Mouse (Mus musculus) megakaryocyte, embryonic 14.5 days (primary cell): Measurements from ENCODE around the gene Anp32e. TPM values are rescaled to one million over a fixed set of nuclear protein-coding genes. Genes with fewer than 3 reads are reported as not detected.
"Not testable (repeated sequence)": the region's sequence is repeated elsewhere in the genome, so short reads cannot be mapped to it uniquely, and the experiment has no call there.

Source experiments
- H3K27me3 ChIP-seq: replicated peaks from 2 replicates; pipeline ENCODE3; 2012; ENCODE audit warnings: inconsistent platforms
- H3K36me3 ChIP-seq: replicated peaks from 2 replicates; pipeline ENCODE3; 2012; ENCODE audit warnings: low read length, inconsistent platforms, mixed read lengths
- H3K4me1 ChIP-seq: 2 replicates; pipeline ENCODE4 v1.6.1; 2012; ENCODE audit warnings: inconsistent platforms
- H3K4me3 ChIP-seq: replicated peaks from 2 replicates; pipeline ENCODE3; 2012; ENCODE audit warnings: moderate library complexity, mild to moderate bottlenecking, inconsistent platforms
- H3K9me3 ChIP-seq: 2 replicates; pipeline ENCODE4 v1.6.1; 2012; ENCODE audit warnings: inconsistent platforms
- FLI1 ChIP-seq: IDR thresholded peaks from 2 replicates; pipeline ENCODE4 v1.6.1; 2012; ENCODE audit warnings: low read length, inconsistent platforms, mixed read lengths
- GATA1 ChIP-seq: IDR thresholded peaks from 3 replicates; pipeline ENCODE4 v1.6.1; 2012; ENCODE audit warnings: mixed read lengths, low read length, inconsistent platforms, borderline replicate concordance
- polyA plus RNA-seq: library from polyadenylated mRNA; stranded (reverse); fragments of >175 nt; gene quantifications from 2 replicates; pipeline ENCODE4 v1.2.3, GENCODE M21; 2012; ENCODE audit warnings: low replicate concordance; ENCODE audit not compliant: insufficient read depth

The Anp32e gene
- polyA plus RNA-seq, 1 experiment = 183 TPM

DNA sequence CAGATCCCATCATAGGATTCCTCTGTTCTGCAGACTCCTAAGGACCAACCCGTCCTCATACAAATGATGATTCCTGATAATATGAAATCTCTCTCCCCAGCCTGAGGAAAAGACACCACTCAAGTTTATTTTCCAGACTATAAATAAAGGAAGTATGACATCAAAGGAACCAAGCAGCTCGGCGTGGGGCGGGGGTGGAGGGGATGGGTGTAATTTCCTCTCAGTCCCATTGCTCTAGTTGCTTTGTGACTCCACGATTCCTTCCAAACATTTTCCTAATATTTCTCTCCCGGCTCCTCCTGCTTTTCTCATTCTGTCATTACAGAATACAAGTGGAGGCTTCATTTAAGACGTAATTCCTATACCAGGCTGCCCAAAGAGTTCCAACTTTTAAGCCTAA is 35.9 kb upstream of the Anp32e start:
- TF ChIP-seq FLI1 (no peak), GATA1 (no peak)
- Histone ChIP-seq H3K36me3 (peaks cover 15% of the 10 kb centered on the region), H3K4me3 (peak overlapping the region; percentile 91), H3K27me3 (no peaks in the 10 kb centered on the region), H3K9me3 (no peaks in the 10 kb centered on the region), H3K4me1 (peaks cover 53% of the 10 kb centered on the region)

DNA sequence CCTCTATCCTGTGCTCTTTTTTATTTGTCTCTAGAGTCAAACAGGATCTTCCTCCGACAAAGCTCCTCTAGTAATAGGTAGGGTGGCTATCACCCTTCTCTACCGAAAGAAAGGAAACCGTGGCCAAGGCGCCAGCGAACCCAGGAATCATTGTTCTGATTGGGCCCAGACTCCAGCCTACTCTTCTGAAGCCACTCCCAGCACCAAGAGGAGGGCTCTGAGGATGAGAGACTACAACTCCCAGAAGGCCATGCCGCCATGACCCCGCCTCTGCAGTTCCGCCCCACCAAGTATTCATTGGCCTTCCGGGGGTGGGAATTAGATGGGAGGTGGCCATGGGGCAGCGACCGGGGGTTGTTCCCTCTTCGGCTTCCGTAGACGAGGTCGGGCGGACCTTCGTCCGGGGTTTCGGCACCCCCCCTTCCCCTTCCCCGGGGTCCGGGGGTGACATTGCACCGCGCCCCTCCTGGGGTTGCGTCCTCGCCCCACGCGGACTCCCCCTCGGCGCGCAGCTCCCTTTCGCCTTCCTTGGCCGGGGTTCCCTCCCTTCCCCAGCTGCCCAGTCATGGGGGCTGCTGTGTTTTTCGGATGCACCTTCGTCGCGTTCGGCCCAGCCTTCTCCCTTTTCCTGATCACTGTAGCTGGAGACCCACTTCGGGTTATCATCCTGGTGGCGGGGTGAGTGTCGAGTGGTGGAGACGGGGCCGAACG is 35.3 kb upstream of the Anp32e start, which contains the start of gene Aph1a:
Gene Aph1a, plus strand, starts transcription at position 364 of the 711 bp plus-strand sequence.
- H3K27me3 ChIP-seq, H3K9me3 ChIP-seq: not testable (repeated sequence)
- Histone ChIP-seq H3K4me3 (peak within 1 kb of the TSS; percentile 94), H3K4me1 (peaks cover 53% of the 10 kb centered on the region), H3K36me3 (peaks cover 15% of the 10 kb centered on the region)

DNA sequence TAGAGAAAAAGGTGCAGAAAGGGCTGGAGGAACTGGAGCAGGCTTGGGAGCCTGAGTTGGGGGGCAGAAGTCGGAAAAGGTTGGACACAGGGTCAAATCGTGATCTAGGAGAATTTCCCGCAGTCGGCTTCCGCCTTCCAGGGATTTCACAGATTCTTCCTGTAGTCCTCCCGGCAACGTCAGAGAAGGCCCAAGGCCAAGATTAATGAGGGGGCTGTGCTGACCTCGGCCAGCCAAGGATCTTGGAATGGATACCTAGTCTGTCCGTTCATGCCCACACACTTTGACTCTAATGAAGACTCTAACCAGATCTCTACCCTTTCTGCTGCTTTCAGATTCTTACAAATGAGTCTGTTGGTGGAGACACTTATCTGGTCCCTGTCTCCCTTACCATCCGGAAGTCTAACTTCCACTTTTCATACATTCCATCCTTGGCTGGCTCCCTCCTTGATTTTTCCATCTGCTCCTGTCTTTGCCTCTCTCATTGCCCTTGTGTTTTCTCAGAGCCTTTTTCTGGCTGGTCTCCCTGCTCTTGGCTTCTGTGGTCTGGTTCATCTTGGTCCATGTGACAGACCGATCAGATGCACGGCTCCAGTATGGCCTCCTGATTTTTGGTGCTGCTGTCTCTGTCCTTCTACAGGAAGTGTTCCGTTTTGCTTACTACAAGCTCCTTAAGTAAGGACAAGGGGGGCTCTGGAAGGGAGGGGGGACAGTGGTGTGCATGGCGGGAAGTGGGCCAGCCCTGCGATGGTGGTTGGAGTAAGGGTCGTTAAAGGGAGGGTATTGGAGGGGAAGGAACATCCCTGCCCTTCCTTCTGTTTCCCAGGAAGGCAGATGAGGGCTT is 34.5 kb upstream of the Anp32e start:
- peak overlapping the region; percentile 94 for H3K4me3 ChIP-seq
- peaks cover 53% of the 10 kb centered on the region for H3K4me1 ChIP-seq
- peaks cover 15% of the 10 kb centered on the region for H3K36me3 ChIP-seq
- TF ChIP-seq FLI1 (no peak), GATA1 (no peak)
- H3K27me3 ChIP-seq = peaks cover 4% of the 10 kb centered on the region
- no peaks in the 10 kb centered on the region for H3K9me3 ChIP-seq

DNA sequence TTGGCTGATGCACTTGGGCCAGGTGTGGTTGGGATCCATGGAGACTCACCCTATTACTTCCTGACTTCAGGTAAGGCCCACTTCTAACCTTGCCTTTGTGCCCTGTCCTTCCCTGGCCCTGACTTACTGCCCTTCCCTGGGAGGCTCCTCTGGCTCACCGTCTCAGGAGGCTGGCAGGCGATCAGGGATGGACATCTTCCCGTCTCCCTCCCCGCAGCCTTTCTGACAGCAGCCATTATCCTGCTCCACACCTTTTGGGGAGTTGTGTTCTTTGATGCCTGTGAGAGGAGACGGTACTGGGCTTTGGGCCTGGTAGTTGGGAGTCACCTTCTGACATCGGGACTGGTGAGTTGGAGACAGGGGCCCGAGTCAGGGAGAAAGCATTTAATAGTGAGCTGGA is 33.5 kb upstream of the Anp32e start:
- H3K4me1 ChIP-seq = peaks cover 50% of the 10 kb centered on the region
- H3K27me3 ChIP-seq = peaks cover 12% of the 10 kb centered on the region
- H3K9me3 ChIP-seq = not testable (repeated sequence)
- H3K36me3 ChIP-seq = peaks cover 15% of the 10 kb centered on the region
- peak overlapping the region; percentile 62 for H3K4me3 ChIP-seq

DNA sequence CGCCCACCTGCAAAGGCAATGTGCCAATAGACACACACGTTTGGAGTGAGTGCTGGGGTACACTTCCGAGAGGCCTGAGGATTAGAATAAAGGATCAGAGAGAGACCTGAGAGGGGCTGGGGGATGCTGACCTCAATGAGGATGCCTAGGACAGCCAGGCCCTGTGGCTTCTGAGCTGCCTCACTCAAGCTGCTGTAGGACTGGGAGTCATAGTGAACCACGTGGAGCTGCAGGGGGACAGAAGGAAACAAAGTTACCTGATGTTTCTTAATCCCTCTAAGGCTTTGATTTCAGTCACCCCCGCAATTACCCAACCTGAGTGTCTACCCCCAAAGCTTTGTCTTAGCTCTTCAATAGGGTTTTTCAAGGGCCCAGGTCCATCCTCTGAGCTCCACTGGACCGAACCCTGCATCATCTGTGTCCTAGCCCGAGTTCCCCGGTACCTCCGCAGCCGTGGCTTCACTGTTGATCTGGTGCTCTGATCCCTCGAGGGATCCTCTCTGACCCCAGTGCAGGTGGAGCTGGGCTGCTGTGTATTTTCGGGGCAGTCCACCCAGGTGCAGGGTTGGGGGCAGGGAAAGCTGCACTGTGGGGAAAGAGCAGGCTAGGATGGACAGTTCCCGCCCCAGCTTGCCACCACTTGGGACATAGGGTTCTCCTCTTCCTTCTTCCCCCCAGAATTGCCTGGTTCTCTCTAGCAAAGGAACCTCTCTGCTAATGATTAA is 29.1 kb upstream of the Anp32e start:
- TF ChIP-seq FLI1 = no peak
- TF ChIP-seq GATA1 = no peak
- Histone ChIP-seq H3K4me3 (no peak overlapping the region), H3K4me1 (peaks cover 39% of the 10 kb centered on the region), H3K9me3 (no peaks in the 10 kb centered on the region), H3K36me3 (peaks cover 15% of the 10 kb centered on the region), H3K27me3 (peaks cover 53% of the 10 kb centered on the region)

DNA sequence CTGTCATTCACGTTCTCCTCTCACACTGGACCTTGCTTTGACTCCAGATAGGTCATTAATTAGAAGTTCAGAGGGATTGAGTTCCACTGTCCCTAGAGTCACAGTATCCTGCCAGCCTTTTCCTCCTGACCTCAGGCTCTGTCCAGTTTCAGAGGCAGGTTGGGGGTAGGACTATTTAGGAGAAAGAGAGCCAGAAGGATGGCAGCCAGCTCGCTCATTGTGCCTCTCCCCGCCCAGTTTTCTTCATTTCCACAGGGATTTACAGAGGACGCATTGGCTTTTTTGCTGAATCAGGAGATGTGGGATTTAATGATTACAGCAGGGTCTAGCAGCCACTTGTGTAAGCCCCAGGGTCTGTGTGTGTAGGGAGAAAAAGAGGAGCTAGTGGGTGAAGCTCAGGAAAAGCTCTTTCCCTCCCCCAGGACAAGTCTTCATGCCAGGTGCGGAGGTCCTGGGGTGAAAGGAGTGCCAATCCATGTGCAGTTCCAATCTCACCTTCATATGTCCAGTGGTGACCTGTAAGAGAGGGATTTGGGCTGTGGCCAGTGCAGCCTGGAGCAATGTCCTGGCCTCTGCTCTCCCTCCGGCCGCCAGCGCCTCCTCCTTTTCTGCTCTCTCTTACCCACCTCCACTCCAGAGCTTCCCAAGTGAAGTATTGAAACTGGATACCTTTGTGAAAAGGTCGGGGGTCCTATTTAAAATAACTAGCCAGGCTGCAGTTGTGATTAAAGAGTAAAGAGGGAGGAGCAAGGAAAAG is 27.3 kb upstream of the Anp32e start:
- Histone ChIP-seq H3K4me1 (peaks cover 47% of the 10 kb centered on the region), H3K27me3 (peaks cover 60% of the 10 kb centered on the region), H3K36me3 (peaks cover 8% of the 10 kb centered on the region), H3K9me3 (no peaks in the 10 kb centered on the region), H3K4me3 (no peak overlapping the region)
- no peak for TF ChIP-seq FLI1
- TF ChIP-seq GATA1 = no peak

DNA sequence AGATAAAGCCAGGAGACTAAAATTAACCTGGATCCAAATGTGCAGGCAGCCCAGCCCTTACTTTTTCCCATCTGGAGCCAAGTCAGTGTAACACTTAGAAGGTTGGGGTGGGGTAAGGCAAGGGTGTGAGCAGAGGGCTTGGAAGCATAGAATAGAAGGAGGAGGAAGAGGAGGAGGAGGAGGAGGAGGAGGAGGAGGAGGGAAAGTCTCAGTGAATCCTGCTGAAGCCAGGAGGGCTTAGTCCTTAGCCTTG is 26.7 kb upstream of the Anp32e start:
- H3K27me3 ChIP-seq = peaks cover 60% of the 10 kb centered on the region
- peaks cover 52% of the 10 kb centered on the region for H3K4me1 ChIP-seq
- TF ChIP-seq GATA1 (no peak), FLI1 (no peak)
- no peak overlapping the region for H3K4me3 ChIP-seq
- no peaks in the 10 kb centered on the region for H3K9me3 ChIP-seq
- peaks cover 7% of the 10 kb centered on the region for H3K36me3 ChIP-seq

DNA sequence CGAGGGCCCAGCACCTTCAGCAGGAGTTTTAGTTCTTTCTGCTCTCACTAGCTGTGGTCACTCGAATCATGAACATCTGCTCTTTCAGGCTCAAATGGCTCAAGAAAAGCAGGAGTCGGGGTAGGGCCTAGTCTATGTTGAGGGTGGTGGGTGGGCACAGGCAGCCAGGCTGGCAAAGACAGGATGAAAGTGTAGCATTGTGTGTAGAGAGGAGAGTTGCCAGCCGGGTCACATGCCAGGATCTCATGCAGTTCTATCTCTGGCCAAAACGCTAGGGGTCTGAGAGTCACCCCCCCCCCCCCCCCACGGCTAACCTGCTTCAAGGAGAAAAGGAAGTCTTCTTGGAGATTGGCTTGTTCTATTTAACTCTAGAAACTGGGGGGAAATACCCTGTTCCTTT is 26.4 kb upstream of the Anp32e start:
- peaks cover 4% of the 10 kb centered on the region for H3K36me3 ChIP-seq
- H3K4me1 ChIP-seq = peaks cover 53% of the 10 kb centered on the region
- H3K9me3 ChIP-seq = no peaks in the 10 kb centered on the region
- H3K4me3 ChIP-seq = no peak overlapping the region
- peaks cover 60% of the 10 kb centered on the region for H3K27me3 ChIP-seq
- TF ChIP-seq FLI1 (no peak), GATA1 (no peak)

DNA sequence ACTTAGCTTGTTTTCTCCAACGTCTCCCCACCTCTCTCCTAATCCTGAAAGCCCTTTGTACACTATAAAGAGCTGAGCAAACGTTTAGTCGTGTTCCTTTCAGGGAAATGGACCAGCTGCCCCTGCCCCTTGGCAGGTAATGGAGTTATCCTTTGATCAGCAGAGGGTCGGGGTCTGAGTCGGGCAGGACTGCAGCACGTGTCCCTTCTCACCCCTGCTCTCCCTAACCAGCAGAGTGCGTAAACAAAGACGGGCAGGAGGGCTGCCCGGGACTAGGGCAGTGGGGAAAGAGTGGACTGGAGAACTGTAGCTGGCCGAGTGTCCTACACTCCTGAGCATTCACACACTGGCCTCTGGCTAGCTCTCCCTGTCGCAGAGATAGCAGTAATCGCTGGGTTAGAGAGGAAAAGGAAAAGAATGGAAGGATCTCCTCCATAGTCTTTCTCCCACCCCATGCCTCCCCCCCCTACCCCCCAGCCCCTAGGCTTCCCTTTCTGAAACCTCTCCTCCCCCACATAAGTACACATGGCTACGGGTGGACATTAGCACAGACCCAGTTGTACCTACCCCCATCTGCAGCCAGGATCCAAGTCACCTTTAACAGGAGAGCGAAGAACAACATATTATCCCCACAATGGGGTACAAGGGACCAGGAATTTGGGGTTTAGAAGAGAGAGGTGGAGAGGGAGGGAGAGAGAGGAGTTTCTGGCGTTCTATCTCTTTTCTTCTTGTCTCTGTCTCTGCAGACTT is 25.1 kb upstream of the Anp32e start:
- H3K27me3 ChIP-seq = peaks cover 62% of the 10 kb centered on the region
- no peaks in the 10 kb centered on the region for H3K36me3 ChIP-seq
- TF ChIP-seq FLI1 (no peak), GATA1 (no peak)
- H3K9me3 ChIP-seq = no peaks in the 10 kb centered on the region
- peaks cover 50% of the 10 kb centered on the region for H3K4me1 ChIP-seq
- H3K4me3 ChIP-seq = peak overlapping the region; percentile 42
